18 mouse cellular contexts compared by ENCODE assay signal in the genomic region with DNA sequence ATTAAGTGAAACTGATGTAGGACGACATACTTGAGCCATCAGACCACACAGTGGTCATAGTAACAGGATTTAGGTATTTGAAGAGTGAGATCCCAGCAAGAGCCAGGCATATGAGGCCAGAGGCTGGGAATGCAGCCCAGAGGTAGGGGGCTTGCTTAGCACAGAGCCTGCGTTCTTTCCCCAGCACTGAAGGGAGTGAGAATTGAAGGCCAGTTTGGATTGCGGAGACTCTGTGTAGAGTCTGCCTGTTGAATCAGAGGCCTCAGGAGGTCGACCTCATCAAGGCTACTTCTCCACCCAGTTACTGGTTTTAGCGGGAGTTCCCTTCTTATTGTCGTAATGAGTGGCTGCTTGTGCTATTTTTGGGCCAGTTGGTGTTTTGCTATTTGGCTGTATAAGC. TPM values are rescaled to one million over a fixed set of nuclear protein-coding genes. Genes with fewer than 3 reads are reported as not detected.
DNase-seq lines count a peak whose midpoint lies in the region; ATAC-seq and TF ChIP-seq lines count a peak whose summit lies in the region.
"Had no signal": no experiment of that assay in that cellular context is flagged by ENCODE, and none has a peak within 500 bp of the region (broad histone marks: within the 10 kb centered on the region; RNA-seq: fewer than 3 reads in every experiment).

No protein-coding gene starts in this region.

- H3K9ac ChIP-seq in heart, embryonic 11.5 days (ENCODE audit: low read depth, low read length) = no peak overlapping the region
- no peak overlapping the region for H3K9ac ChIP-seq in limb, embryonic 13.5 days
- H3K9ac ChIP-seq: hindbrain, embryonic 12.5 days had no signal

- H3K9me3 ChIP-seq in heart, embryonic 11.5 days (replicated peaks; ENCODE audit: control insufficient read depth, low read length) = no peaks in the 10 kb centered on the region
- H3K9me3 ChIP-seq in limb, embryonic 13.5 days = no peaks in the 10 kb centered on the region
- no peaks in the 10 kb centered on the region for H3K9me3 ChIP-seq in limb, embryonic 10.5 days (replicated peaks)
- H3K9me3 ChIP-seq: hindbrain, embryonic 12.5 days had no signal

- no peak for ATAC-seq in heart, embryonic 11.5 days (replicated peaks; ENCODE audit: insufficient number of reproducible peaks, low FRiP score, low TSS enrichment)
- 0 out of 2 replicates have a peak, but pooled peaks have one; percentile 24 for ATAC-seq in limb, embryonic 13.5 days (ENCODE audit: low FRiP score, low read depth)
- ATAC-seq: forebrain, embryonic 16.5 days; intestine, embryonic 16.5 days had no signal

- no peak overlapping the region for H3K4me3 ChIP-seq in heart, embryonic 11.5 days (ENCODE audit: low read depth, low read length)
- H3K4me3 ChIP-seq in limb, embryonic 13.5 days = no peak overlapping the region
- no peak overlapping the region for H3K4me3 ChIP-seq in limb, embryonic 10.5 days
- H3K4me3 ChIP-seq: hindbrain, embryonic 12.5 days had no signal

- no peak overlapping the region for H3K27ac ChIP-seq in heart, embryonic 11.5 days (ENCODE audit: low read depth, low read length)
- H3K27ac ChIP-seq in limb, embryonic 13.5 days = 0 out of 2 replicates have a peak overlapping the region, but pooled peaks have one; percentile 28
- H3K27ac ChIP-seq in limb, embryonic 10.5 days = no peak overlapping the region
- H3K27ac ChIP-seq: hindbrain, embryonic 12.5 days had no signal

- TF ChIP-seq CTCF in brain, embryonic 14.5 days (IDR thresholded peaks at IDR 0.05; ENCODE audit: borderline replicate concordance, extremely low read depth, insufficient read depth, insufficient read length) = no peak

- no peak for TF ChIP-seq POLR2A in brain, embryonic 14.5 days (IDR thresholded peaks at IDR 0.05; ENCODE audit: borderline replicate concordance, extremely low read depth, insufficient read depth, insufficient read length, poor library complexity, severe bottlenecking)

- peaks cover 13% of the 10 kb centered on the region; the same call in 1 of the 2 replicates for H3K4me1 ChIP-seq in heart, embryonic 11.5 days (ENCODE audit: control insufficient read depth, insufficient read depth, low read length)
- no peaks in the 10 kb centered on the region for H3K4me1 ChIP-seq in limb, embryonic 13.5 days
- H3K4me1 ChIP-seq in limb, embryonic 10.5 days = no peaks in the 10 kb centered on the region
- H3K4me1 ChIP-seq: hindbrain, embryonic 12.5 days had no signal

- H3K36me3 ChIP-seq in heart, embryonic 11.5 days (ENCODE audit: control insufficient read depth, insufficient read depth, low read length) = no peaks in the 10 kb centered on the region; the same call in 1 of the 2 replicates
- peaks cover 26% of the 10 kb centered on the region for H3K36me3 ChIP-seq in limb, embryonic 13.5 days
- peaks cover 14% of the 10 kb centered on the region for H3K36me3 ChIP-seq in limb, embryonic 10.5 days

- H3K27me3 ChIP-seq in heart, embryonic 11.5 days (ENCODE audit: control insufficient read depth, insufficient read depth, low read length) = no peaks in the 10 kb centered on the region
- no peaks in the 10 kb centered on the region for H3K27me3 ChIP-seq in limb, embryonic 13.5 days
- no peaks in the 10 kb centered on the region for H3K27me3 ChIP-seq in limb, embryonic 10.5 days (ENCODE audit: low read depth, poor library complexity, severe bottlenecking)
- H3K27me3 ChIP-seq: hindbrain, embryonic 12.5 days had no signal

- intact Hi-C loops in left cerebral cortex, postnatal 25 days (cut with DNase I) = loop anchor here (2.0 to 10.0 kb wide), 3 partner anchors 83 to 521 kb away; no protein-coding TSS in a partner anchor

- peak; percentile 83 for DNase-seq in heart, adult 11 months
- DNase-seq in limb, embryonic 10.5 days (ENCODE audit: low spot score) = no peak
- DNase-seq in A20 (ENCODE audit: low read depth, low spot score) = peak; percentile 16
- DNase-seq in brain, embryonic 14.5 days (ENCODE audit: low read depth) = peak; percentile 25
- DNase-seq in left cerebral cortex, postnatal 25 days (ENCODE audit: low spot score in 2 of 2) = no peak
- no peak for DNase-seq in spleen, adult 18-20 months
- DNase-seq: adrenal gland, postnatal 10 days; cerebellum, adult 9-10 months; gastrocnemius, postnatal 25 days; kidney, postnatal 25 days; left cerebral cortex, postnatal 4 days; lung, postnatal 10 days had no signal

- 62% methylated on average over 6 of the region's 6 CpGs for WGBS in heart, embryonic 11.5 days (ENCODE audit: insufficient replicate concordance)
- WGBS in limb, embryonic 13.5 days = 70% methylated on average over 6 of the region's 6 CpGs
- WGBS in limb, embryonic 10.5 days = 87% methylated on average over 6 of the region's 6 CpGs

- H3K4me2 ChIP-seq in heart, embryonic 11.5 days = no peak overlapping the region
- no peak overlapping the region for H3K4me2 ChIP-seq in limb, embryonic 13.5 days (replicated peaks)
- H3K4me2 ChIP-seq: hindbrain, embryonic 12.5 days; midbrain, embryonic 11.5 days had no signal

RNA-seq across cellular contexts. Expression of gene Cdkn1b, which starts 25.9 kb away (rescaled TPM):
- 13.9 and 14.7 TPM in 2 replicates for polyA plus RNA-seq in heart, embryonic 11.5 days (2014; fragmentation: Nextera tagmentation; extraction: Ambion mirVana)
- 20.4 and 22.3 TPM in 2 replicates for polyA plus RNA-seq in limb, embryonic 13.5 days (2015; fragmentation: Nextera tagmentation; extraction: Ambion mirVana)
- polyA plus RNA-seq in limb, embryonic 10.5 days (2016; fragmentation: Nextera tagmentation; extraction: Ambion mirVana) = 8.4 and 10.3 TPM in 2 replicates
- 45.8 and 55.9 TPM in 2 replicates for polyA plus RNA-seq in brain, embryonic 14.5 days (2012; rRNA removed)
- total RNA-seq in left cerebral cortex, postnatal 25 days (2021) = 10 to 100 TPM; 40.3 to 43.2 TPM

RNA-seq across cellular contexts. Expression of gene Apold1, which starts 35.5 kb away (rescaled TPM):
- 4.3 TPM in 2 replicates for polyA plus RNA-seq in heart, embryonic 11.5 days (2014; fragmentation: Nextera tagmentation; extraction: Ambion mirVana)
- polyA plus RNA-seq in limb, embryonic 13.5 days (2015; fragmentation: Nextera tagmentation; extraction: Ambion mirVana) = 4.4 and 5.0 TPM in 2 replicates
- 2.4 and 3.1 TPM in 2 replicates for polyA plus RNA-seq in limb, embryonic 10.5 days (2016; fragmentation: Nextera tagmentation; extraction: Ambion mirVana)
- polyA plus RNA-seq in brain, embryonic 14.5 days (2012; rRNA removed) = 2.2 and 2.8 TPM in 2 replicates
- total RNA-seq in left cerebral cortex, postnatal 25 days (2021) = 1 to 10 TPM; 4.1 to 4.5 TPM

RNA-seq across cellular contexts. Expression of gene Gpr19, which starts 47.7 kb away (rescaled TPM):
- 11.1 and 12.0 TPM in 2 replicates for polyA plus RNA-seq in heart, embryonic 11.5 days (2014; fragmentation: Nextera tagmentation; extraction: Ambion mirVana)
- 7.3 and 8.2 TPM in 2 replicates for polyA plus RNA-seq in limb, embryonic 13.5 days (2015; fragmentation: Nextera tagmentation; extraction: Ambion mirVana)
- 7.8 and 9.7 TPM in 2 replicates for polyA plus RNA-seq in limb, embryonic 10.5 days (2016; fragmentation: Nextera tagmentation; extraction: Ambion mirVana)
- polyA plus RNA-seq in brain, embryonic 14.5 days (2012; rRNA removed) = 39.2 and 54.7 TPM in 2 replicates
- 10 to 100 TPM; 25.3 to 27.3 TPM for total RNA-seq in left cerebral cortex, postnatal 25 days (2021)

Comparison
In these comparisons a context has a peak if more than half of its experiments do, and no peak if none do; other contexts are left out.
1. DNase-seq: peak in heart, adult 11 months (single experiment), A20 (single experiment) and brain, embryonic 14.5 days (single experiment); none in limb, embryonic 10.5 days (single experiment), left cerebral cortex, postnatal 25 days (0 of 2) and spleen, adult 18-20 months (0 of 2).